Mouse (Mus musculus) left cerebral cortex, adult 8-10 months (tissue): ENCODE measurements around the gene Mettl17. TPM values are rescaled to one million over a fixed set of nuclear protein-coding genes. Genes with fewer than 3 reads are reported as not detected.

Experiments used
- DNase-seq, 2 experiments: peaks; one replicate each; pipeline ENCODE4 v3.0.0; 2022; ENCODE audit warnings: low spot score in 2 of 2
- total RNA-seq, 4 experiments: library from RNA; stranded (reverse); gene quantifications; 2 replicates each; pipeline ENCODE4 v1.2.4; 2022

The Mettl17 gene
- total RNA-seq, 4 experiments from 2014 or later = 26.5 to 30.4 (median 28.4) TPM

GRCm38 (mm10) chr14:51896019-51896418, 11.4 kb downstream of the Mettl17 start:
- DNase-seq = no peak

GRCm38 (mm10) chr14:51896539-51897170, 12.0 kb downstream of the Mettl17 start:
- DNase-seq = no peak

- no peak for DNase-seq
Observed at GRCm38 (mm10) chr14:51899351-51899750, 14.7 kb downstream of the Mettl17 start.

- peak in 1 of 2 experiments; percentile 71 for DNase-seq
Observed at GRCm38 (mm10) chr14:51902806-51903710, 18.4 kb downstream of the Mettl17 start.

- DNase-seq = no peak
Observed at GRCm38 (mm10) chr14:51903782-51904181, 19.1 kb downstream of the Mettl17 start.

- DNase-seq = no peak
Observed at GRCm38 (mm10) chr14:51904706-51905105, 20.1 kb downstream of the Mettl17 start.

DNA sequence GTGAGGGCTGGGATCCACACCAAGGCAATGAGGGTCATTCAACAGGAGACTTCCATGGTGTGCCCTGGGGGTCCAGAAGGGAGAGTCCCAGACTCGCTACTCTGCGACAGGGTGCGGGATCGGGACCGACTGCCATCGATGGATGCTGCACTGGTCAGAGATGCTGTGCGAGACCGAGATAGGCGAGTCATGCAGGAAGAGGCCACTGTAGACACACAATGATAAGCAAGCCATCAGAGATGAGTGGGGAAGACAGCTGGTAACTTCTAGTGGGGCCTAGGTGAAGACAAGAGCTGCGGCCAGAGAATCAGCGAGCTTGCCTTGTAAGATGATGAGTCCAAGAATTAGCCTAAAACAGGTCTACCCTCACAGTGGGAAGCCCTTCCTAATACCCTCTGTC, 21.5 kb downstream of the Mettl17 start:
- no peak for DNase-seq

- DNase-seq = no peak
Observed at GRCm38 (mm10) chr14:51911301-51911700, 26.7 kb downstream of the Mettl17 start.

DNA sequence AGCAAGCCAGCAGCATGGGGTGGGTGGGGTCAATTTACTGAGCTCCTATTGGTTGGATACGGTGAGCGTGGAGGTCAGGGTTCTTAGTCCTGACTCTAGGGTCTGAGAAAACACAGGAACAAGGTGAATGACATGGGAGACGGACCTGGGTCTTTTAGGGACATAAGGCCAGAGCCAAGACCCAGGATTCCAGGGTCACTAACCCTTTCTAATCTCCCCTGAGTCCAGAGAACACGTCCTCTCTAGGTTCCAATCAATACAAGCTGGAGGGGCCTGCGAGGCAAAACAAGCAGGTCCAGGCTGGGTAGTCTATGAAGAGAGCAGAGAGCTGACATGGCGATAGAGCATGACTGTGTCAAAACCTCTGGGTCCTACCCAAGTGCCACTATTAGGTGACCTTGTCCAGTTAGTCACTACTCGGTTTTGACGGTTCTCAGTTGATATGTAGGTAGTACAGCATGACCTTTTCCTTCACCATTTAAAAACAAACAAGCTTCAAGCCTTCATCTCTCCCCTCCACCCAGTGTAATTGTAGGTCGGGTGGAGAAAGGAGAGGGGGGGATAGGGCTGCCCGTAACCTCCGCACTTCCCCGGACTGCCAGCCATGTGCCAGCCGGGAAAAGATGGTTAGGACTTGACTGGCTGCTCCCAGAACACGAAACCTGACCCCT, 27.9 kb downstream of the Mettl17 start:
- no peak for DNase-seq

DNA sequence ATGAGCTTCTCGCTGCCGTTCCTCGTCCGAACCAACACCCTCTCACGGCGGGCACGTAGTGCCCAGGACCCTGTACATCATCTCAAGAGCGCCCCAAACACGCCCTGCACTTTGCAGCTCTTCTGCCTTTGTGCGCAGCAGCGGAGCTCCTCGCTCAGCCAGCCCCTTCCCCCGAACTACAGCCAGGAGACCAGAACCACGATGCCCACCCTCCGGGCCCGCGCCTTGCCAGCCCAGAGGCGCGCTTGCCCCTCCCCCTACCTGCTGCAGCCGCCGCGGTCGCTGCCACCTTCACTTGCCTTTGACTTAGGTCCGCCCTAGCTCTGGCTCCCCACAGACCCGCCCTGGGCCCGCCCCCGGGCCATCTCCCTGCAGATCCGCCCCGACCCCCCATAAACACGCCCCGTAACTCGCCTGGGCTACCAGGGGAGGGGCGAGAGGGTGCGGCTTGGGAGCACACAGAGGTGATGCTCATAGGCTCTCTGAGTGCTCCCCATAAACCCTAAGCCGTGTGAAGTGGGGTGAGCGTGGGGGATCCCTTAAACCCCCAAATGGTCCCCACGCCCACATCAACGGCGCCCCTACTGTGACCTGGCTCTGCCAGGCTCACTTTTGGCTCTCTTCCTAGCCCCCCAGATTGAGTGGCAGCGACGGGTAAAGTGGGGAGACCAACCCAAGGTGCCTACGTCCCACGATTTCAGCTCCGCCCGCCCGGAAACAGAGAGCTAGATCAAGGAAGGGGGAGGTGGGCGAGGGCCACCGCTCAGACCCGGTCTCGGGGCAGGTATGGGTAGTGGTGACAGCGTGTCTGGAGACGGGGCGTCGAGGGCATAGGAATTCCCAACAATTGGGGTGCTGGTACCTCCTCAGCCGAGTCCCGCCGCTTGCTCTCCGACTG, 28.7 kb downstream of the Mettl17 start:
- DNase-seq = peak; percentile 35 to 78

DNA sequence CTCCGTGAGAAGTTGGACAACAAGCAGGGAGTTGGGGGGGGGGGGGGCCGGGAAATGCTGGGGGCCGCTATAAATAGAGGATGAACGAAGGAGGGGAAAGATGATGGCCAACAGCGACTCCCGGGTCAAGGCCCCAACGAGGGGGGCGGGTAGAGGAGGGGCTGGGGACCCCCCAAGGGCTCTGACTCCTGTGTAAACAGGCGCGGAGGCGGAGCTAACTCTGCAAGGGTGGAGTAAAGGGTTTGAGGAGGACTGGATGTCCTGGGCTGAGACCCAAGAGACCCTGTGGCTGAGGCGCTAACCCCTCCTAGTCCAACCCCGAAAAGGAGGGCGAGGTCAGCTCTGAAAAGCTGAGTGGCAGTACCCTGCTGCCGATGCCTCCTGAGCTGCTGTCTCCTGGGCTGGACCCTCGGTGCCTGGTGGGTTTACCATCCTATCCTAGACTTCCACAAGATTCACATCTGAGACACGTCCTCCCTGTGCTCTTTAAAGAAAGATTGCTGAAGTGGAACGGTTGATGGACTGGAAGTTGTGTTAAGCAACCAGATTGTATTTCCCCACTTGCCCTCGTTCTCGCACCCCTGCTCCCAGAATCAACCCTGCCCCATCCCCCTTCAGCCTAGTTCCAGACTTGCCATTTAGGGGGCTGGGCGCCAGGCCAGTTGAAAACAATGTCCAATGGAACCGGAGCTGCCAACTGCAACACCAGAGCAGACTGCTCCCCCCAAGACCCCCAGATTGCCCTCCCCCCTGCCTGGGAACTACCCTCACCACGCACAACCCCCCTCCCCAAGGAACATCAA, 29.5 kb downstream of the Mettl17 start, which contains the start of gene Ndrg2:
Gene Ndrg2, minus strand, starts transcription at position 199 of the 803 bp plus-strand sequence.
- peak; percentile 50 to 86 for DNase-seq

- DNase-seq = no peak
Observed at GRCm38 (mm10) chr14:51915030-51915429, 30.4 kb downstream of the Mettl17 start.

DNA sequence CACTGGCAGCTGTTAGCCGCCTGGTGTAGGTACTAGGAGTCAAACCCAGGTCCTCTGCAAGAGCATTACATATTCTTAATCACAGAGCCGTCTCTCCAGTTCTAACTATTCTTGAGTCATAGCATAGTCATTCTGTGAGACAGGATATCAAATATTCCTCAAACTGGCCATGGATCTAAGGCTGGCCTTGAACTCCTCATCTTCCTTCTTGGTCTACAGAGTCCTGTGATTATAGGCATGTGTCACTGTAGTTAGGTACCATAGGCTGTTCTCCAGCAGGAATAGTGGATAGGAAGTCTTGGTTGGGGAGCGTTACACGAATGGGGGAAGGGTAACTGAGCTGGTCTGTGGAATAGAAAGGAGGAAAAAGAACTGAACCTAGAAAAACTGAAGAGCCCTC, 31.9 kb downstream of the Mettl17 start:
- no peak for DNase-seq

DNA sequence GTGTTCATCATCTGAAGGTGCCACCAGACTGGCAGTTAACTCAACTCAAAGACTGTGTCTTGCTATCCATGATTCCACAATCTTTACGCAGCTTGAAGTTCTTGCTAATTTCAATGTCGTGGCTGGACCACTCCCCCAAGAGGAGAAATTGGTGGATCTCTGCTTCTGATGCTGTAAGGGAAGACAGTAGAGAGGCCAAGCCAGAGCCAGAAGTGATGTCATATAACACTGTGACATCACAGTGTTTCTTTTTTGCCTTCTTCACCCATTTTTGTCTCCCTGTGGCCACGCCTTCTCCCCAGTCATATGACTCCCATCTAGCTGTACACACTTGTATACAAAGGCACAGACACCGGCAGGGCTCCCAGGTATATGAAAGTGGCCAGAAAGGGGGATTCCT, 33.5 kb downstream of the Mettl17 start, which contains the start of gene Tppp2:
Gene Tppp2, plus strand, starts transcription at position 301 of the 400 bp plus-strand sequence.
- DNase-seq = no peak

GRCm38 (mm10) chr14:51918966-51919365, 34.3 kb downstream of the Mettl17 start:
- DNase-seq = no peak

DNA sequence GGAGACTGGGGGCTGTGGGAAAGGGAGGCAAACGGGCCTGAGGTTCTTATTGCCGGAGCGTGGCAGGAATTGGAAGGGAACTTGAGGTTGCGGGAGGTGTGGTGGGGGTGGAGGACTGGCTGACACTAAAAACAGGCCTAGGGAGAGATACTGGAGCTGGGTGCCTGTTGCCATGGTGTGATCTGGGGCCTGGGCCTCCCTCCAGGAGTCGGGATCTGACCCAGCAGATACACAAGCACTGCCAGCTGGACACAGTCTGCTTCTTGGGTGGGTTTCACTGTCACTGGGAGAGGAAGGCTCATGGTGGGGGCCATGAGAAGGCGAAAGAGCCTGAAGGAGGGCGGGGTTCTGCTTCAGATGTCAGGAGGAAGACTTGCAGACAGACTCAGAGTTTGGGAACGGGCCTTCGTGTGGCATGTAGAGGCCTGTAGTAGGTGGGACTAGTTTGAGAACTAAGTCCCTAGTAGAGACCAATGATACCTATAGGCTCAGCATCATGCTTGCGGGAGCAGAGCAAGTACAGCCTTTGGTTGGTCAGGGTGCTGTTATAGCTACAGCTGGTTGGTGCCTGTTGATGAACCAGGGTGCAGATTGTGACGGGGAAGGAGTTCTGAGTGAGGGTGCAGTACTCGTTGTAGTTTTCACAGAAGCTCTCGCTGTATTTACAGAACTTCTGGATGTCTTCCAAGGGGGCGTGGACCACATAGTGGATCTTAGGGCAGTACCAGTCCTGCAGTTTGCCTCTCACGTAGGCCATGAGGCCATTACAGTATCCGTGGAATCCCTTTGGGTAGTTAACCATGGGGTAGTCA, 37.3 kb downstream of the Mettl17 start:
- DNase-seq = peak in 1 of 2 experiments; percentile 71

DNA sequence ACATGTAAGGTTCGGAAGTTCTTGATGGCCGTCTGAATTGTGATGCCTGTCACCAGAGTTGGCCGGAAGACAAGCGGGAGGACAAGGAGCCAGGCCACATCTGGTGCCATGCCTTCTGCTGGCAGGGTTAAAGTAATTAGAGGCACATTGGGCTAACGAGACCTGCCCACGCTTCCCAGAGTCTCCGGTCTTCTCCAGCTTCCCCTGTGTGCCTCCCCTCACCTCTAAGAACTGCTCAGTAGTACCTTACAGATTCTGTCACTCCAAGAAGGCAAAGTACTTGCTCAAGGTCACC, 37.9 kb downstream of the Mettl17 start, which contains the start of gene Rnase13:
Gene Rnase13, minus strand, starts transcription at position 203 of the 295 bp plus-strand sequence.
- no peak for DNase-seq

- DNase-seq = no peak
Observed at GRCm38 (mm10) chr14:51922910-51923309, 38.3 kb downstream of the Mettl17 start.

GRCm38 (mm10) chr14:51923492-51923891, 38.9 kb downstream of the Mettl17 start:
- no peak for DNase-seq
